Mouse (Mus musculus): ENCODE measurements around the gene Gm20481.
A peak's percentile ranks its signal among the peaks of the same experiment; 100 is the strongest.
"Not testable (repeated sequence)": the region's sequence is repeated elsewhere in the genome, so short reads cannot be mapped to it uniquely, and the experiment has no call there.

Gene Gm20481

DNA sequence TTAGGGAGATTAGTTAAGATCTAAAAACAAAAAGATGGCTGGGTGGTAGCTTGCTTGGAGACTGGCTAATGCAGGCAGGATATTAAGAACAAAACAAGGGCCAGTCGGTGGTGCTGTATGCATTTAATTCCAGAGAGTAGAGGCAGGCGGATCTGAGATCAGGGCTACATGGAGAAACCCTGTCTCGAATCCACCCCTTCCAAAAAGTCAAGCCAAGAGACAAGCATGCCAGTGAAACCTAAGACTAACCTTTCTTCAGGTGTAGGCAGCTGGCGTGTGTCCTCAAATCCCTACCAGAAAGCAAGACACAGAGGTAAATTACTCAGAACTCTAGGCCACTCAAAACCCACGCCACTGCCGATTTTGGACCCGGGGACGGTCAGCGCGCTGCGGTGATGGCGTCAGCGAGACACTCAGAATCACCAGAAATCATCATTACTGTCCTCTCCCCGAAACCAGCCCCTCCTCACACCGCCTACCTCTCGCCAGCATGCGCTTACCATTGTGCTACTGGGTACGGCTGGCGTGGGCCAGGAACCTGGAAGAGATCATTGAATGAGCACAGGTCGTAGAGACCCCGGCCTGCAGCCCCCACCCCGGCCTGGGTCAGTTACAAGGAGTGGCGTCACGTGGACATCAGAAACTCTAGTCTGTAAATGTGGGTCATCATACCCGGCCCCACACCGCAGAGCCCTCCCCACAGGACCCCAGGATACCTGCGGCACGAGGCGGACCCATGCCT, 17.9 kb upstream of the Gm20481 start:
- no peak for DNase-seq (ENCODE audit: low spot score)

DNA sequence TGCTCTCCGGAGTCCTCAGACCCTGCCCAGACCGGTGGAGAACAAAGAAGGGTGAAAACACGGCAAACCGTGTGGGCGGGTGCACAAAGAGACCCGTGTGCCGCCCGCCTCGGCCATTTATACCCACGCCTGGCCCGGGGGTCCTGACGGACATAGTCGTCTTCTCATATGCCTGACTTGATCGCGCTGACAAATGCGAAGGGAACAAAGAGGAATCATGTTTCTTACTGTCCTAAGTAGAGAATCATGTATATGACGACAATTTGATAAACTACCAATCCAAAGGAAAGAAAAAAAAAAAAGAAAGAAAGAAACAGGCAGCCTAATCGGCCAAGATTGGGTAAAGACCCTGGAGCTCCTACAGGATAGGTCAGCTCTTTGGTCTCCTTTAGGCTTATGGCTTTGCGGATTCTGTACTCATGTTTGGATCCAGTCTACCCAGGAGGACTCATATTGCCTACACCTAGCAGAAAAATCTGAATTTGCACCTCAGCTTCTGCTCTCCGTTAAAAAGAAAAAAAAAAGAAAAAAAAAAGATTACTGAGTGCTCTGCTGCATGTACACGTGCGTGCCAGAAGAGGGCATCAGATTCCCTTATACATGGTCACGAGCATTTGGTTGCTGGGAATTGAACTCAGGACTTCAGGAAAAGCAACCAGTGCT, 17.2 kb upstream of the Gm20481 start:
- DNase-seq (ENCODE audit: low spot score) = peak; percentile 74

DNA sequence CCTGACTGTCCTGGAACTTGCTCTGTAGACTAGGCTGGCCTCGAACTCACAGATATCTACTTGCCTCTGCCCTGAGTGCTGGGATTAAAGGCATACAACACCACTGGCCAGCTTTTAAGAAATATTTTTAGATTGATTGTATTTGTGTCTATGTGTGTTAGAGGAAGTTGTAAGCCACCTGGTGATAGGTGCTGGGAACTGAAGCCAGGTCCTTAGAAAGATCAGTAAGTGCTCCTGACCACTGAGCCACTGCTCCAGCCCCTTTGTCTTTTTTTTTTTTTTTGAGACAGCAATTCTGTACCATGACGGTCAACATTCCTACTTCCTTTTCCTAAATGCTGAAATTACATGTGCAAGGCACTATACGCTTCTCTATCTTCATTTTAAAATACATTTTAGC, 16.5 kb upstream of the Gm20481 start:
- DNase-seq (ENCODE audit: low spot score) = no peak

DNA sequence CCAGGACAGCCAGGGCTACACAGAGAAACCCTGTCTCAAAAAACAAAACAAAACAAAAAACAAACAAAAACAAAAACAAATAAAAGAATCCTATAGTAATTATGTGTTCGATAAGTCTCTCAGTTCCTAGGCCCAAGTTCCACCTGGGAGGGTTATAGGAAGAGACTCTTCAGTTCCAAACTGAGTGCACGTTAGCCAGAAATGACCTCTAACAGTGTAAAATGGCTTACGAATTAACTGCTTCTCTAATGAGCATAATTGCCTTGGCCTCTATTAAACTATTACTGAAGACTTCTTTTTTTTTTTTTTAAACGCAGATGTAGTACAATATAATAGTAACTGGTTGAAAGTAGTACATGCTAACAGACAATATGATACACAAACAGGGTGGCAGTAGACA, 15.8 kb upstream of the Gm20481 start:
- no peak for DNase-seq (ENCODE audit: low spot score)

DNA sequence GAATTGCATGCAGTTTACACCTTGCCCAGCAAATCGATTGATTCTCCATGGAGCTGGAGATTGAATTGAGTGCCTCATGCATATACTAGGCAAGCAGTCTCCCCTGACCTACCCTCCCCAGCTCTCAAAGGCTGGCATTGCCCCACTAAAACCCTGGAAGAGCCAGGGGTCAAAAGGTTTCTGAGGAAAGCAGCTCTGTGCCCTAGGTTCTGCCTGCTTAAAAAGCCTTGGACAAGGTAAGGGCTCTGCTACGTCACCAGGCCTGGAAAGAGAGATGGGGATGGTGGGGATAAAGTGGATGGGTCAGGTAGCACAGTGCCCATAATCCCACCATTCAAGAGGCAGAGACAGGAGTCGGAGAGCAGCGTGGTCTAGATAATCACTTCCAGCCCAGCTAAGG, 14.9 kb upstream of the Gm20481 start:
- no peak for DNase-seq (ENCODE audit: low spot score)

DNA sequence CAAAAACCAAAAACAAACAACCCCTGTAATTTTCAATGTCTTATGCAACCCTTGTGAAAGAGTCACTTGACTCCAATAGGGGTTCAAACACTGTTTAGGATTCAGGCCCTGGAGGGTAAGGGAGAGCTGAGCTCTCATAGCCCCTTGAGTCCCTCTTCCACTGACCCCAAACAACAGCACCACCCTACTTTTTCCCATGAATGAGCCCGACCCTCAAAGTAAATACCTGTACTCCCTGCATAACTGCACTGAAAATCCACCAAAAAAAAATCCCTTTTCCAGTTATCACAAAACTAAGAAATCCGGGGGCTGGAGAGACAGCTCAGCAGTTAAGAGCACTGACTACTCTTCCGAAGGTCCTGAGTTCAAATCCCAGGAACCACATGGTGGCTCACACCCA, 13.8 kb upstream of the Gm20481 start:
- no peak for DNase-seq (ENCODE audit: low spot score)

DNA sequence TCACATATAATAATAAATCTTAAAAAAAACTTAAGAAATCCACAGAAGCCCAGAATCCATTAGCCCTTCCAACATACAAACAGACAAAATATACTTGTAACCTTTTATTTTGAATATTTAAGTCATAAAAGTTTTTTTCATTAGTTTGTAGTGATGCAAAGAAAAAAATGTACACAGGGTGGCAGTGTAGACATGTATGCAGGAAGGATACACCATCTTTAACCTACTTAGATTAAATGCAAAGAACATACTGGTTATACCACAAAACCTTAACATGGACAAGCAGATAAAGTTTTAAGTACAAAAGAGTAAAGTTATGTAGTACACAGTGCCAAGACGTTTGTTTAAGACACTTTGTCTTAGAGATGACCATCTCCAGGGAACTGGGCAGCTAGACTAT, 13.4 kb upstream of the Gm20481 start:
- DNase-seq (ENCODE audit: low spot score) = no peak

DNA sequence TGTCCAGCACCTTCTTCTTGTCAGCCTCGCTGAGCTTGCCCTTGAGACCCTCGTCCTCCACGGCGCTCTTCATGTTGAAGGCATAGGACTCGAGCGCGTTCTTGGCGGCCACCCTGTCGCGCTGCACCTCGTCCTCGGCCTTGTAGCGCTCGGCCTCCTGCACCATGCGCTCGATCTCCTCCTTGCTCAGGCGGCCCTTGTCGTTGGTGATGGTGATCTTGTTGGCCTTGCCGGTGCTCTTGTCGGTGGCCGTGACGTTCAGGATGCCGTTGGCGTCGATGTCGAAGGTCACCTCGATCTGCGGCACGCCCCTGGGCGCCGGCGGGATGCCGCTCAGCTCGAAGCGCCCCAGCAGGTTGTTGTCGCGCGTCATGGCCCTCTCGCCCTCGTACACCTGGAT, 12.4 kb upstream of the Gm20481 start:
- not testable (repeated sequence) for DNase-seq (ENCODE audit: low spot score)

DNA sequence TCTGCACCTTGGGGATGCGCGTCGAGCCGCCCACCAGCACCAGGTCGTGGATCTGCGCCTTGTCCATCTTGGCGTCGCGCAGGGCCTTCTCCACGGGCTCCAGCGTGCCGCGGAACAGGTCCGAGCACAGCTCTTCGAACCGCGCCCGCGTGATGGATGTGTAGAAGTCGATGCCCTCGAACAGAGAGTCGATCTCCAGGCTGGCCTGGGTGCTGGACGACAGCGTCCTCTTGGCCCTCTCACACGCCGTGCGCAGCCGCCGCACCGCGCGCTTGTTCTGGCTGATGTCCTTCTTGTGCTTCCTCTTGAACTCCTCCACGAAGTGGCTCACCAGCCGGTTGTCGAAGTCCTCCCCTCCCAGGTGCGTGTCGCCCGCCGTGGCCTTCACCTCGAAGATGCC, 11.7 kb upstream of the Gm20481 start:
- not testable (repeated sequence) for DNase-seq (ENCODE audit: low spot score)

DNA sequence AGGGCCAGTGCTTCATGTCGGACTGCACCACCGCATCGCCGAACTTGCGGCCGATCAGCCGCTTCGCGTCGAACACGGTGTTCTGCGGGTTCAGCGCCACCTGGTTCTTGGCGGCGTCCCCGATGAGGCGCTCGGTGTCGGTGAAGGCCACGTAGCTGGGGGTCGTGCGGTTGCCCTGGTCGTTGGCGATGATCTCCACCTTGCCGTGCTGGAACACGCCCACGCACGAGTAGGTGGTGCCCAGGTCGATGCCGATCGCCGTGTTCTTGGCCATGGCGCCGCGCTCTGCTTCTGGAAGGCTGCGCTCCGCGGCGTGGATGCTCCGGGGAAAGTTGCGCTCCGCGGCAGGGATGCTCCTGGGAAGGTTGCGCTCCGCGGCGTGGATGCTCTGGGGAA, 11.0 kb upstream of the Gm20481 start:
- not testable (repeated sequence) for DNase-seq (ENCODE audit: low spot score)

DNA sequence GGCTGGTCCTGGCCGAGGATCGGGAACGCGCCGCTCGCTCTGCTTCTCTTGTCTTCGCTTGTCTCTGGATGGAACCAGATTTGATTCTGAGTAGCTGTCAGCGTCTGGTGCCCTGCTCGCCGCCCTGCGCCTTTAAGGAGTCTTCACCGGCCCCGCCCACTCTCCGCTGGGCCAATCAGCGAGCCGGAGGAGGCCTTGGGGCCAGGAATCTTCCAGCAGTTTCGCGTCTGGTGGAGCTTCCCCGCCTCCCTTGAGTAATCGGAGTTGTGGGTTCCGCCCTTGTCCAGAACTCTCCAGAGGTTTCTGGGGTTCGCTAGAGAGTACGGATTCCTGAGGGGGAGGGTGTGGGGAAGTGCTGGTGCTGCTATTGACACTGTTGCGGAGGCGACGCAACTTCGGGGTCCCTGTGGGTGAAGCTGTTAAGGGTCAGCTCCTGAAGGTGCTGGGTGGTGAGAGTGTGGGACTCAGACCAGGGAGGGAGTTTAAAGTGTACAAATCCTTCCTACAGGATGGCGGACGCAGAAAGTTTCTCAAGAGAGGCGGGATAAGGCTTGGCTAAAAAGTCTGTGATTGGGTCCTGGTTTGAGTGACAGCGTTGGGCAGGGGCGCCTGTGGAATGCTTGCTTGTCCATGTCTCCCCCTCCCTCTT, 10.5 kb upstream of the Gm20481 start, which contains the start of gene Hspa1b:
Gene Hspa1b, minus strand, starts transcription at position 109 of the 649 bp plus-strand sequence.
- DNase-seq (ENCODE audit: low spot score) = peak; percentile 89

DNA sequence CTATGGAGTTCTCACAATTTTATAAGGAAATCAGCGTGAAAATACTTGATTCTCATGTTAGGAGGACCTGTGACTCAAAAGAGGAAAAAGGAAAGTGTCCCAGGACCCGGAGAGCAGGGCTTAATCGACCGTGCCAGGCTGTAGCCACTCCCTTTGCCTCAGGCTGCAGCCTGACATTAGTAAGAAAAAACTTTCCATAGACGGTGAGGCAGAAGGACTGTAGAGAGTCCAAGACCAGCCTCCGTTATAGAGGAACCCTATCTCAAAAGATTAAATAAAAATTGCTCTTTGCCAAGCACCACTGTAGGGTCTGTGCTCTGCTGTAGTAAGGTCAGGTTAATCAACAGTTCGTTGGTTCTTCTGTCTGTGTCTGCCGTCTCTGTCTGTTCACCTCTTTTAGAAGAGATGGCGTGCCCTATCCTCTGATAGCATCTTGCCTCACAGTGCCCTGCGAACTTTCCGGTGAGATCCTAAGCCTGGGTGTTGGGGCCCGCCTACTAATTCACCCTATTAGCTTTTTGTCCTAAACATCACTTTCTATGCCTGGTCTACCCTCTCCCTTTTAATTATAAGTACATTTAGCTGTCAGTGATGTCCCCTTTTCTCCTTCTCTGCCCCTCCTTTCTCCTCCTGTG, 9.7 kb upstream of the Gm20481 start:
- DNase-seq (ENCODE audit: low spot score) = peak; percentile 49

DNA sequence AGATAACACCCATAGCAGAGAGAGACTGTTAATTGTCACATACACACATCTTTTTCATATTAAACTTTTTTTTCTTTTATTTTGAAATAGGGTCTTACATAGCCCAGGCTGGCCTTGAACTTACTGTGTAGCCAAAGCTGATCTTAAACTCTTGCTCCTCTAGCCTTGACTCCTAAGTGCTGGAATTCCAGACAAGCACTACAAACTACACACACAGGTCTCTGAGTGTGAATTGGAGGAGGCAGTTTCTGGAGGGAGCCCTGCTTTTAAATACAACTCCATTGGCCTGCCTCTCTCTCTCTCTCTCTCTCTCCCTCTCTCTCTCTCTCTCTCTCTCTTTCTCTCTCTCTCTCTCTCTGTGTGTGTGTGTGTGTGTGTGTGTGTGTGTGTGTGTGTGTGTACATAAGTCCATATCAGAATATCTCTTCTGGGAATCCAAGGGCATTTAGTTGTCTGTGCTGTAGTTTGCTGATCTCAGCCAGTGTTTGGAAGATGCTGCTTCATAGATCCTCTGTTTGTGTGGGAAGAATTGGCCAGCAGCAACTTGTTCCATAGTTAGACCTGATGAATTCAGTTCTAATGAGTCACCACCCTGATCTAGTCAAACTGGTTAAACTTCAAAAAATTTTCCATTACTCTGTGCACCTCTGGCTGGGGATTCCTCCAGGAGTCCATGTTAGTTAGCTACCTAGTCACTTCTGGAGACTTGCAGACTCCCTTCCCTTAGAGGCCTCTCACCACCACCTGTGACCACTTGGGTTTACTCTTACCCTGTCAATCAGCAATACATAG, 8.8 kb upstream of the Gm20481 start:
- no peak for DNase-seq (ENCODE audit: low spot score)

DNA sequence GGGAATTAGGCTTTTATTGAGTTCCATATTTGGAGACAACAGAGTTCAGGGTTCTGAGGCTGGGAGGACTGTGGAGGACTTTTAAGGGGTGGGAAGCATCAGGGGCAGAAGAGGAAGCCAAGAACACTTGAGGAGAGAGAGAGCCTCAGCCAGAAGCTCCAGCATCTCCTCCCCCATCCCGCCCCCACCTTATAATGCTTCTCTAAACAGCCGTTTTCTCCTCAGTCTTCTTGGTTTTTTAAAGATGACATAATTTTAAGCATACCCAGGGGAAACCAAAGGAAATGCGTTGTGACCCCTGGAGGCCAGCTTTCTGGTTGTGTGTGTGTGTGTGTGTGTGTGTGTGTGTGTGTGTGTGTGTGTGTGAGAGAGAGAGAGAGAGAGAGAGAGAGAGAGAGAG, 7.6 kb upstream of the Gm20481 start:
- no peak for DNase-seq (ENCODE audit: low spot score)

DNA sequence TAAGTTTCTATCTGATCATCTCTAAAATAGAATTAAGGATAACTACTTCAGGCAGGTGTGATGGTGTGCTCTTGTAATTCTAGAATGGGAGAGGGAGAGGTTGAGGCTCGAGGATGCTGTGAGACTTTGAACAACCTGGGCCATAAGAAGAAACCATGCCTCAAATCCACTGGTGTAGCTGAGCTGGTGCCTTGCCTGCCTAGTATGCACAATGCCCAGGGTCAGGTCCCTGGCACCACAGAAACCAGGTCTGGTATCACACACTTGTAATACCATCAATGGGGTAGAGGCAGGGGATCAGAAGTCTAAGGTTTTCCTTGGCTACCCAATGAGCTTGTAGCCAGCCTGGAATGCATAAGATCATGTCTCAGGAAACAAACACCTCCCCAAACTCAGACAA, 6.9 kb upstream of the Gm20481 start:
- DNase-seq (ENCODE audit: low spot score) = no peak

DNA sequence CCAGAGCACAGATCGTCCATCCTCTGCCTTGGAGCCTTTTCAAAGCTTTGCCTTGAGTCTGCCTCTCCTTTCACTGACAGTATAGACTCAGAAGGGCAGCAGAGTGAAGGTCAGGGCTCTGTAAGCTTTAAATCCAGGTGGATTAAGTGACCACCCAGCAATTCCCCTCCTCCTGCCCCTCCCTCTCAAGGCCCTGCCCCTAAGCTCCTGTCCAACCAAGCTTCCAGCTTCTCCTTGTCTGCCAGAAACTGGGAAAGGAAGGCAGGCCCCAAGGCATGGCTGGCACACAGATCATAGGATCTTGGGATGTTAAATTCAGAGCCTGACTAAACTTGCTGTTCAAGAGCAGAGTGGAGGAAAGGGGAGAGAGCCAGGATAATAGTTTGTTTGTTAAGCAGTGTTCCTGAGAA, 5.1 kb upstream of the Gm20481 start:
- no peak for DNase-seq (ENCODE audit: low spot score)

DNA sequence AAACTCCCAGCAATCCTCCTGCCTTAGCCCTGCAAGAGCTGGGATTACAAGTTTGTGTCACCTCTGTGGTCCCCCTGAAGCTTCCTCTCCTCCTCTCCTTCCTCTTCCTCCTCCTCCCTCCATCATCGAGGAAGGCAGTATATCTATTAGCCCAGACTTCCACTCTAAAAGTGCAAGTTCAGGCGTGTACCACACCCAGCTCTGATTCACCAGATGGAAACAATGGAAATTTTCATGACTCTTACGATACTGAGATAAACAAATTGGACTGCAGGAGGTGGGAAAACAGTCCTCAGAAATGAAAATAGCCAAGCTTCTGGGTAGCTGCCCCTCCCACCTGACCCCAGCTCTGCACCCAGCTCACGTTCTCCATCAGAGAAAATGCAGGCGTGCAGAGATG, 4.1 kb upstream of the Gm20481 start:
- no peak for DNase-seq (ENCODE audit: low spot score)

DNA sequence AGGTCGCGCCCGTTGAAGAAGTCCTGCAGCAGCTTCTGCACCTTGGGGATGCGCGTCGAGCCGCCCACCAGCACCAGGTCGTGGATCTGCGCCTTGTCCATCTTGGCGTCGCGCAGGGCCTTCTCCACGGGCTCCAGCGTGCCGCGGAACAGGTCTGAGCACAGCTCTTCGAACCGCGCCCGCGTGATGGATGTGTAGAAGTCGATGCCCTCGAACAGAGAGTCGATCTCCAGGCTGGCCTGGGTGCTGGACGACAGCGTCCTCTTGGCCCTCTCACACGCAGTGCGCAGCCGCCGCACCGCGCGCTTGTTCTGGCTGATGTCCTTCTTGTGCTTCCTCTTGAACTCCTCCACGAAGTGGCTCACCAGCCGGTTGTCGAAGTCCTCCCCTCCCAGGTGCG, 1.1 kb downstream of the Gm20481 start:
- not testable (repeated sequence) for DNase-seq (ENCODE audit: low spot score)

DNA sequence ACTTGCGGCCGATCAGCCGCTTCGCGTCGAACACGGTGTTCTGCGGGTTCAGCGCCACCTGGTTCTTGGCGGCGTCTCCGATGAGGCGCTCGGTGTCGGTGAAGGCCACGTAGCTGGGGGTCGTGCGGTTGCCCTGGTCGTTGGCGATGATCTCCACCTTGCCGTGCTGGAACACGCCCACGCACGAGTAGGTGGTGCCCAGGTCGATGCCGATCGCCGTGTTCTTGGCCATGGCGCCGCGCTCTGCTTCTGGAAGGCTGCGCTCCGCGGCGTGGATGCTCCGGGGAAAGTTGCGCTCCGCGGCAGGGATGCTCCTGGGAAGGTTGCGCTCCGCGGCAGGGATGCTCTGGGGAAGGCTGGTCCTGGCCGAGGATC, 2.0 kb downstream of the Gm20481 start:
- not testable (repeated sequence) for DNase-seq (ENCODE audit: low spot score)

DNA sequence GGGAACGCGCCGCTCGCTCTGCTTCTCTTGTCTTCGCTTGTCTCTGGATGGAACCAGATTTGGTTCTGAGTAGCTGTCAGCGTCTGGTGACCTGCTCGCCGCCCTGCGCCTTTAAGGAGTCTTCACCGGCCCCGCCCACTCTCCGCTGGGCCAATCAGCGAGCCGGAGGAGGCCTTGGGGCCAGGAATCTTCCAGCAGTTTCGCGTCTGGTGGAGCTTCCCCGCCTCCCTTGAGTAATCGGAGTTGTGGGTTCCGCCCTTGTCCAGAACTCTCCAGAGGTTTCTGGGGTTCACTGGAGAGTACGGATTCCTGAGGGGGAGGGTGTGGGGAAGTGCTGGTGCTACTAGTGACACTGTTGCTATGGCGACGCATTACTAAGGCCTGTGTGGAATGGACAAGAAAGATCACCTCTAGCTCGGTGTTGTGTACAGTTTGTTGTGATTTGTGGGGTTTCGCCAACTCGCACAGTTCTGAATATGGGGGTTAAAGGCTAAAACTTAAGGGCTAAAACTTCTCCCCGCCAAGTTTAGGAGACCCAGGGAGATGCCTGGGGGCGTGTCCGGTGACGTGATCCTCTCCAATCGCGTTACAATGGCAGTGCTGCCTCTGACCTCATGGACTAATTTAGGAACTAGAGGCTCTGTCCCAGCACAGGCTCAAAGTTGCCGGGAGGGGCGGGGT, 2.5 kb downstream of the Gm20481 start, which contains the start of the genes Hspa1a and Hspa1l:
Gene Hspa1a, minus strand, starts transcription at position 88 of the 681 bp plus-strand sequence.
Gene Hspa1l, plus strand, starts transcription at position 635 of the 681 bp plus-strand sequence.
- peak; percentile 91 for DNase-seq (ENCODE audit: low spot score)
